Mouse (Mus musculus) lung, adult 2 months (tissue): ENCODE measurements around the gene Gm20458.

Experiments
- CTCF ChIP-seq: fragments of 200-500 bp; IDR thresholded peaks from 2 replicates; pipeline ENCODE4 v1.5.1; 2011; ENCODE audit warnings: mild to moderate bottlenecking, low read length, control low read depth; ENCODE audit not compliant: insufficient read depth
- POLR2A ChIP-seq: fragments of 200-500 bp; IDR thresholded peaks from 2 replicates; pipeline ENCODE4 v1.6.1; 2011; ENCODE audit warnings: low read depth, mild to moderate bottlenecking, control low read depth, low read length, borderline replicate concordance; ENCODE audit errors: extremely low read depth

DNA sequence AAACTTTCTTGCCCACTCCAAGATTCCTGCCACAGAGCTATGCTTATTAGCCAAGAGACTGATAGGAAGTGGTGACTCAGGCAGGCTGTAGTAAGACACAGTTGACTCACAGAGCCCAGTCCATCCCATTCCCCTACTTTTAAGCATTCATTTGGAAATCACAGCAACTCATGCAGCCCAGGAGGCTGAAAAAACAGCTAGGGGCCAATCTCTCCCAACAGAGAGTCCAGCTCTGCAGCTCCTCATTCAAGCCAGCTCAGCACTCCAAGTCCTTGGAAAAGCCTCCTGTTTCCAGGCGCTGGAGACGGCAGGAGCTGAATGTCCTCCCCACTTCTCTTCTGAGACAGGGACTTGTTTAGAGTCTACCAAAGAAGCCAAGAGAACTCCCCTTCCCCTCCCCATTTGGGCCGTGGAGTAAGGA lies 21.8 kb upstream of the Gm20458 start:
- TF ChIP-seq POLR2A, result no peak
- TF ChIP-seq CTCF, result no peak
